Mouse (Mus musculus): Measurements from ENCODE around the gene Fto. TPM values are rescaled to one million over a fixed set of nuclear protein-coding genes. Genes with fewer than 3 reads are reported as not detected.

Gene Fto
- total RNA-seq, 1 experiment: 16.8 TPM

- Histone ChIP-seq H3K9me3 (ENCODE audit: control insufficient read depth, insufficient read depth, low read depth, low read length) (no peaks in the 10 kb centered on the region), H3K4me1 (ENCODE audit: control insufficient read depth in 2 of 2, insufficient read depth in 2 of 2, low read length in 2 of 2, poor library complexity in 1 of 2) (no peaks in the 10 kb centered on the region), H3K9ac (ENCODE audit: insufficient read depth, low read depth, low read length, poor library complexity, severe bottlenecking) (no peak overlapping the region), H3K27ac (ENCODE audit: insufficient read depth, low read depth, low read length, poor library complexity, severe bottlenecking) (no peak overlapping the region), H3K4me3 (ENCODE audit: insufficient read depth in 1 of 2, low read depth in 1 of 2, low read length in 2 of 2, poor library complexity in 1 of 2, severe bottlenecking in 1 of 2) (no peak overlapping the region), H3K36me3 (ENCODE audit: control insufficient read depth, insufficient read depth, low read length, poor library complexity, severe bottlenecking) (no peaks in the 10 kb centered on the region)
- TF ChIP-seq MAFK (IDR thresholded peaks at IDR 0.05; ENCODE audit: insufficient read depth, low read depth, low read length): no peak
- in situ Hi-C loops (cut with MboI; ENCODE audit: low sequenced_read_pairs in 2 of 2, unreplicated experiment in 2 of 2): no loop called here
- DNase-seq (ENCODE audit: low read depth, low spot score): no peak
Measured at GRCm38 (mm10) chr8:91660879-91661278, 347.6 kb downstream of the Fto start.

- in situ Hi-C loops (cut with MboI; ENCODE audit: low sequenced_read_pairs in 2 of 2, unreplicated experiment in 2 of 2): no loop called here
- TF ChIP-seq ZNF384 (IDR thresholded peaks at IDR 0.05; ENCODE audit: low read depth, low read length): 0 out of 2 replicates have a peak, but pooled peaks have one; percentile 18
- TF ChIP-seq ZC3H11A (IDR thresholded peaks at IDR 0.05; ENCODE audit: borderline replicate concordance, low read depth, low read length): no peak
- no peaks in the 10 kb centered on the region for H3K36me3 ChIP-seq (ENCODE audit: control insufficient read depth, insufficient read depth, low read length, poor library complexity, severe bottlenecking)
- no peaks in the 10 kb centered on the region; a peak in 1 of 4 replicates for H3K4me1 ChIP-seq (ENCODE audit: control insufficient read depth in 2 of 2, insufficient read depth in 2 of 2, low read length in 2 of 2, poor library complexity in 1 of 2)
- no peak for DNase-seq (ENCODE audit: low read depth, low spot score)
- H3K9ac ChIP-seq (ENCODE audit: insufficient read depth, low read depth, low read length, poor library complexity, severe bottlenecking): no peak overlapping the region
- H3K27ac ChIP-seq (ENCODE audit: insufficient read depth, low read depth, low read length, poor library complexity, severe bottlenecking): no peak overlapping the region
- no peak overlapping the region for H3K4me3 ChIP-seq (ENCODE audit: insufficient read depth in 1 of 2, low read depth in 1 of 2, low read length in 2 of 2, poor library complexity in 1 of 2, severe bottlenecking in 1 of 2)
- H3K9me3 ChIP-seq (ENCODE audit: control insufficient read depth, insufficient read depth, low read depth, low read length): no peaks in the 10 kb centered on the region
Measured at GRCm38 (mm10) chr8:91669461-91670071, 356.2 kb downstream of the Fto start.

GRCm38 (mm10) chr8:91676928-91677327 is 363.6 kb downstream of the Fto start:
- Histone ChIP-seq H3K4me3 (ENCODE audit: insufficient read depth in 1 of 2, low read depth in 1 of 2, low read length in 2 of 2, poor library complexity in 1 of 2, severe bottlenecking in 1 of 2) (no peak overlapping the region), H3K27ac (ENCODE audit: insufficient read depth, low read depth, low read length, poor library complexity, severe bottlenecking) (no peak overlapping the region), H3K9me3 (ENCODE audit: control insufficient read depth, insufficient read depth, low read depth, low read length) (no peaks in the 10 kb centered on the region), H3K4me1 (ENCODE audit: control insufficient read depth in 2 of 2, insufficient read depth in 2 of 2, low read length in 2 of 2, poor library complexity in 1 of 2) (no peaks in the 10 kb centered on the region; a peak in 1 of 4 replicates), H3K36me3 (ENCODE audit: control insufficient read depth, insufficient read depth, low read length, poor library complexity, severe bottlenecking) (no peaks in the 10 kb centered on the region), H3K9ac (ENCODE audit: insufficient read depth, low read depth, low read length, poor library complexity, severe bottlenecking) (no peak overlapping the region)
- no peak for DNase-seq (ENCODE audit: low read depth, low spot score)
- TF ChIP-seq HCFC1 (IDR thresholded peaks at IDR 0.05; ENCODE audit: borderline replicate concordance, insufficient read depth, low read length) (no peak), ZNF384 (IDR thresholded peaks at IDR 0.05; ENCODE audit: low read depth, low read length) (no peak), ZC3H11A (IDR thresholded peaks at IDR 0.05; ENCODE audit: borderline replicate concordance, low read depth, low read length) (no peak), MAFK (IDR thresholded peaks at IDR 0.05; ENCODE audit: insufficient read depth, low read depth, low read length) (no peak), CHD2 (IDR thresholded peaks at IDR 0.05; ENCODE audit: low read depth, low read length) (no peak)
- in situ Hi-C loops (cut with MboI; ENCODE audit: low sequenced_read_pairs in 2 of 2, unreplicated experiment in 2 of 2): no loop called here

GRCm38 (mm10) chr8:91679451-91679850 is 366.1 kb downstream of the Fto start:
- DNase-seq (ENCODE audit: low read depth, low spot score): no peak
- no peak overlapping the region for H3K4me3 ChIP-seq (ENCODE audit: insufficient read depth in 1 of 2, low read depth in 1 of 2, low read length in 2 of 2, poor library complexity in 1 of 2, severe bottlenecking in 1 of 2)
- no peaks in the 10 kb centered on the region for H3K36me3 ChIP-seq (ENCODE audit: control insufficient read depth, insufficient read depth, low read length, poor library complexity, severe bottlenecking)
- H3K9ac ChIP-seq (ENCODE audit: insufficient read depth, low read depth, low read length, poor library complexity, severe bottlenecking): no peak overlapping the region
- in situ Hi-C loops (cut with MboI; ENCODE audit: low sequenced_read_pairs in 2 of 2, unreplicated experiment in 2 of 2): no loop called here
- H3K27ac ChIP-seq (ENCODE audit: insufficient read depth, low read depth, low read length, poor library complexity, severe bottlenecking): no peak overlapping the region
- no peaks in the 10 kb centered on the region for H3K9me3 ChIP-seq (ENCODE audit: control insufficient read depth, insufficient read depth, low read depth, low read length)
- TF ChIP-seq ZNF384 (IDR thresholded peaks at IDR 0.05; ENCODE audit: low read depth, low read length) (no peak), HCFC1 (IDR thresholded peaks at IDR 0.05; ENCODE audit: borderline replicate concordance, insufficient read depth, low read length) (no peak), ZC3H11A (IDR thresholded peaks at IDR 0.05; ENCODE audit: borderline replicate concordance, low read depth, low read length) (no peak), MAFK (IDR thresholded peaks at IDR 0.05; ENCODE audit: insufficient read depth, low read depth, low read length) (no peak), CHD2 (IDR thresholded peaks at IDR 0.05; ENCODE audit: low read depth, low read length) (no peak)
- no peaks in the 10 kb centered on the region for H3K4me1 ChIP-seq (ENCODE audit: control insufficient read depth in 2 of 2, insufficient read depth in 2 of 2, low read length in 2 of 2, poor library complexity in 1 of 2)

GRCm38 (mm10) chr8:91680125-91680524 is 366.8 kb downstream of the Fto start:
- DNase-seq (ENCODE audit: low read depth, low spot score): no peak
- no peak overlapping the region for H3K9ac ChIP-seq (ENCODE audit: insufficient read depth, low read depth, low read length, poor library complexity, severe bottlenecking)

More at GRCm38 (mm10) chr8:91680125-91680524, 366.8 kb downstream of the Fto start:
- no peaks in the 10 kb centered on the region for H3K4me1 ChIP-seq (ENCODE audit: control insufficient read depth in 2 of 2, insufficient read depth in 2 of 2, low read length in 2 of 2, poor library complexity in 1 of 2)
- no peak overlapping the region for H3K4me3 ChIP-seq (ENCODE audit: insufficient read depth in 1 of 2, low read depth in 1 of 2, low read length in 2 of 2, poor library complexity in 1 of 2, severe bottlenecking in 1 of 2)
- TF ChIP-seq MAFK (IDR thresholded peaks at IDR 0.05; ENCODE audit: insufficient read depth, low read depth, low read length) (no peak), CHD2 (IDR thresholded peaks at IDR 0.05; ENCODE audit: low read depth, low read length) (no peak), HCFC1 (IDR thresholded peaks at IDR 0.05; ENCODE audit: borderline replicate concordance, insufficient read depth, low read length) (no peak), ZNF384 (IDR thresholded peaks at IDR 0.05; ENCODE audit: low read depth, low read length) (no peak), ZC3H11A (IDR thresholded peaks at IDR 0.05; ENCODE audit: borderline replicate concordance, low read depth, low read length) (no peak)
- H3K27ac ChIP-seq (ENCODE audit: insufficient read depth, low read depth, low read length, poor library complexity, severe bottlenecking): no peak overlapping the region
- H3K9me3 ChIP-seq (ENCODE audit: control insufficient read depth, insufficient read depth, low read depth, low read length): no peaks in the 10 kb centered on the region
- in situ Hi-C loops (cut with MboI; ENCODE audit: low sequenced_read_pairs in 2 of 2, unreplicated experiment in 2 of 2): no loop called here
- H3K36me3 ChIP-seq (ENCODE audit: control insufficient read depth, insufficient read depth, low read length, poor library complexity, severe bottlenecking): no peaks in the 10 kb centered on the region
